Mouse (Mus musculus): ENCODE measurements around the gene Gatad2a. TPM values are rescaled to one million over a fixed set of nuclear protein-coding genes. Genes with fewer than 3 reads are reported as not detected.
"Not testable (repeated sequence)": the region's sequence is repeated elsewhere in the genome, so short reads cannot be mapped to it uniquely, and the experiment has no call there.

Gene Gatad2a
- polyA plus RNA-seq, 1 experiment from 2014 or later: 52.2 TPM

DNA sequence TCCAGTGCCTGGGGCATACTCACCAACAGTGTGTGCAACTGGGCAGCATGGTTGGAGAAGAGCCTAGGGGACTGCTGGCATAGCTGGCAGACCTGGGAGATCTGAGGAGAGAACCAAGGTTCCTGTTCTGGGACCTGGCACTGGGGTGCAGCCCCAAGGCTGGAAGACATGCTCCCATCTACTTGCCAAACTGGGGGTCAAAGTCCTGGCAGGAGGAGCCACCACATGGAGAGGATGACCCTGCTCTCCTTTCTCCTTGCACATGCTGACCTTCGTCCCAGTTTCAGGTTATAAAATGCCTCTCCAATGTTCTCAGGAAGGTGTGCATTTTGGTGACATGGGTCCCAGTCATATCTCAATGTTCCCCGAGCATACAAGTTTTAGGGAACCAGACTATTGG, 30.0 kb upstream of the Gatad2a start:
- 96% methylated on average over 2 of the region's 2 CpGs for WGBS
- no peak overlapping the region for H3K27ac ChIP-seq (replicated peaks in 1 of 2; ENCODE audit: control insufficient read depth in 1 of 2, insufficient read depth in 1 of 2, low read depth in 2 of 2, low read length in 2 of 2)
- no peak for ATAC-seq (ENCODE audit: insufficient number of reproducible peaks, insufficient read depth, low FRiP score, low read depth)

DNA sequence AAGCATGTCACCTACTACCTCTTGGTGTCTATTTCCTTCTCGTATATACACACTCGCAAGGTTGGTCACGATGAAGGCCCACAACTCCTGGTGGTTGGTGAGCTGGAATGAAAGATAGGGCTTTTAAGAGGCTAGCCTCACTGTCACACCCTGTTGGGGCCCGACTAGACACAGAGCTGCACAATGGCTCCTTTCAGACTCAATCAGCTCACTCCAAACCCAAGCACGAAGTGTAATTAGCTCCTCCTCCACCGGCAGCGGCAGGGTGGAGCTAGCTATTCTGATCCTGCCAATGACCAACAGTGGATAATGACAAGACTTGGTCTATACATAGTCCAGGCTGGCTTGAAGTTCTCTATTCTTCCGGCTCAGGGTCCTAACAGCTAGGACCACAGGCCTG, 27.4 kb upstream of the Gatad2a start:
- no peak for ATAC-seq (ENCODE audit: insufficient number of reproducible peaks, insufficient read depth, low FRiP score, low read depth)
- 79% methylated on average over 8 of the region's 8 CpGs for WGBS

More for the DNA sequence above, 30.0 kb upstream of the Gatad2a start:
- H3K9ac ChIP-seq (ENCODE audit: low read length): no peak overlapping the region
- H3K4me1 ChIP-seq (ENCODE audit: control insufficient read depth in 2 of 2, insufficient read depth in 2 of 2, low read length in 2 of 2): 0 out of 4 replicates have a peak, but pooled peaks cover 0 to 2% of the 10 kb centered on the region in 2 experiments
- H3K4me2 ChIP-seq (ENCODE audit: low read length): no peak overlapping the region
- H3K9me3 ChIP-seq (ENCODE audit: control insufficient read depth, low read length): no peaks in the 10 kb centered on the region
- no peak overlapping the region for H3K4me3 ChIP-seq (ENCODE audit: control insufficient read depth in 1 of 2, insufficient read depth in 1 of 2, low read depth in 1 of 2, low read length in 2 of 2)
- H3K27me3 ChIP-seq (ENCODE audit: control insufficient read depth, insufficient read depth, low read length): no peaks in the 10 kb centered on the region
- H3K36me3 ChIP-seq (ENCODE audit: control insufficient read depth, insufficient read depth, low read length): peaks cover 100% of the 10 kb centered on the region

DNA sequence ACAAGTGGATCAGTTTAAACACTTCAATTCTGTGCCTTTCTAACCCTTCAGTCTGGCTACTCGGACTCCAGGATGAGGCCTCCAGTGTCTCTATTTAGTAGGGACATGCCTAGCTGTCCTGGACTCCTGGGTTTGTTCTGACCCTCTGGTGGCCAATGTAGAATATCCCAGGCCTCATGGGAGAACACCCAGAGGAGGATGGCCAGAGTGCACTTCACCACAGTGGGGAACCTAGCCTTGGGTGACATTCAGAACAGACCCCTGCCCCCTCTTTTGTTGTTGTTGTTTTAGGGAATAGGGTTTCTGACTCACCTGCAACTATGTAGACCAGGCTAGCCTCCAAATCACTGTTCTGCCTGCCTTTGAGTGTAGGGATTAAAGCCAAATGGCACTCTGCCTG, 18.8 kb upstream of the Gatad2a start:
- Histone ChIP-seq H3K27me3 (ENCODE audit: control insufficient read depth, insufficient read depth, low read length) (no peaks in the 10 kb centered on the region), H3K36me3 (ENCODE audit: control insufficient read depth, insufficient read depth, low read length) (peaks cover 42% of the 10 kb centered on the region), H3K4me1 (ENCODE audit: control insufficient read depth in 2 of 2, insufficient read depth in 2 of 2, low read length in 2 of 2) (0 out of 4 replicates have a peak, but pooled peaks cover 0 to 2% of the 10 kb centered on the region in 2 experiments), H3K9ac (ENCODE audit: low read length) (no peak overlapping the region), H3K4me2 (ENCODE audit: low read length) (no peak overlapping the region), H3K27ac (replicated peaks in 1 of 2; ENCODE audit: control insufficient read depth in 1 of 2, insufficient read depth in 1 of 2, low read depth in 2 of 2, low read length in 2 of 2) (no peak overlapping the region), H3K4me3 (ENCODE audit: control insufficient read depth in 1 of 2, insufficient read depth in 1 of 2, low read depth in 1 of 2, low read length in 2 of 2) (no peak overlapping the region), H3K9me3 (ENCODE audit: control insufficient read depth, low read length) (no peaks in the 10 kb centered on the region)
- WGBS: 68% methylated on average over 1 of the region's 1 CpGs
- no peak for ATAC-seq (ENCODE audit: insufficient number of reproducible peaks, insufficient read depth, low FRiP score, low read depth)

More for the DNA sequence above, 27.4 kb upstream of the Gatad2a start:
- Histone ChIP-seq H3K4me3 (ENCODE audit: control insufficient read depth in 1 of 2, insufficient read depth in 1 of 2, low read depth in 1 of 2, low read length in 2 of 2) (no peak overlapping the region), H3K4me1 (ENCODE audit: control insufficient read depth in 2 of 2, insufficient read depth in 2 of 2, low read length in 2 of 2) (no peaks in the 10 kb centered on the region), H3K9me3 (ENCODE audit: control insufficient read depth, low read length) (no peaks in the 10 kb centered on the region), H3K36me3 (ENCODE audit: control insufficient read depth, insufficient read depth, low read length) (peaks cover 100% of the 10 kb centered on the region), H3K9ac (ENCODE audit: low read length) (no peak overlapping the region), H3K27me3 (ENCODE audit: control insufficient read depth, insufficient read depth, low read length) (no peaks in the 10 kb centered on the region), H3K4me2 (ENCODE audit: low read length) (no peak overlapping the region), H3K27ac (replicated peaks in 1 of 2; ENCODE audit: control insufficient read depth in 1 of 2, insufficient read depth in 1 of 2, low read depth in 2 of 2, low read length in 2 of 2) (no peak overlapping the region)

GRCm38 (mm10) chr8:70012763-70013162, 16.6 kb upstream of the Gatad2a start:
- WGBS: 93% methylated on average over 1 of the region's 1 CpGs
- H3K27ac ChIP-seq (replicated peaks in 1 of 2; ENCODE audit: control insufficient read depth in 1 of 2, insufficient read depth in 1 of 2, low read depth in 2 of 2, low read length in 2 of 2): no peak overlapping the region
- no peak overlapping the region for H3K9ac ChIP-seq (ENCODE audit: low read length)
- H3K4me2 ChIP-seq (ENCODE audit: low read length): no peak overlapping the region
- peaks cover 20% of the 10 kb centered on the region for H3K36me3 ChIP-seq (ENCODE audit: control insufficient read depth, insufficient read depth, low read length)
- H3K9me3 ChIP-seq (ENCODE audit: control insufficient read depth, low read length): no peaks in the 10 kb centered on the region
- H3K4me1 ChIP-seq (ENCODE audit: control insufficient read depth in 2 of 2, insufficient read depth in 2 of 2, low read length in 2 of 2): 0 out of 4 replicates have a peak, but pooled peaks cover 0 to 2% of the 10 kb centered on the region in 2 experiments
- no peak for ATAC-seq (ENCODE audit: insufficient number of reproducible peaks, insufficient read depth, low FRiP score, low read depth)
- no peaks in the 10 kb centered on the region for H3K27me3 ChIP-seq (ENCODE audit: control insufficient read depth, insufficient read depth, low read length)
- no peak overlapping the region for H3K4me3 ChIP-seq (ENCODE audit: control insufficient read depth in 1 of 2, insufficient read depth in 1 of 2, low read depth in 1 of 2, low read length in 2 of 2)

DNA sequence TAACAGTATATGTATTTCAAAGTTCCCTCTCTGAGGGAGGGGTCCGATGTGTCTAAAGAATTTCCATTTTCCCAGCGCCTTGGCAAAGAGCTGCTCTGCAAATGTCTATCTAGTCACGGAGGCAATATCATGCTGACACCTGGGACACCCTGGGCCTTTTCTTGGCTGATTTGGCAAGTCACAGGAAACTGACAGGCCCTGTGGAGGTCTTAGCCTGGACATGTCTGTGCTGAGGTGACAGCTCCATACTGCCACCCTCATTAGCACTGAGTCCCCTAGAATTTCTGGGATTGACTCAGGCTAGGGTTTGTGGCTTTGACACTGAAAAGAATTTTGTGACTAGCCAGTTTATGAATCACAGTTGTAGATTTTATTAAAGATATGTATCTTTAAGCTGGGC, 16.2 kb upstream of the Gatad2a start:
- H3K4me2 ChIP-seq (ENCODE audit: low read length): no peak overlapping the region
- 76% methylated on average over 3 of the region's 3 CpGs for WGBS
- no peak overlapping the region for H3K4me3 ChIP-seq (ENCODE audit: control insufficient read depth in 1 of 2, insufficient read depth in 1 of 2, low read depth in 1 of 2, low read length in 2 of 2)
- H3K9ac ChIP-seq (ENCODE audit: low read length): no peak overlapping the region
- ATAC-seq (ENCODE audit: insufficient number of reproducible peaks, insufficient read depth, low FRiP score, low read depth): no peak
- 0 out of 4 replicates have a peak, but pooled peaks cover 0 to 2% of the 10 kb centered on the region in 2 experiments for H3K4me1 ChIP-seq (ENCODE audit: control insufficient read depth in 2 of 2, insufficient read depth in 2 of 2, low read length in 2 of 2)
- H3K9me3 ChIP-seq (ENCODE audit: control insufficient read depth, low read length): no peaks in the 10 kb centered on the region
- H3K36me3 ChIP-seq (ENCODE audit: control insufficient read depth, insufficient read depth, low read length): peaks cover 16% of the 10 kb centered on the region
- H3K27me3 ChIP-seq (ENCODE audit: control insufficient read depth, insufficient read depth, low read length): no peaks in the 10 kb centered on the region
- H3K27ac ChIP-seq (replicated peaks in 1 of 2; ENCODE audit: control insufficient read depth in 1 of 2, insufficient read depth in 1 of 2, low read depth in 2 of 2, low read length in 2 of 2): no peak overlapping the region

GRCm38 (mm10) chr8:70010796-70011195, 14.6 kb upstream of the Gatad2a start:
- not testable (repeated sequence) for H3K36me3 ChIP-seq (ENCODE audit: control insufficient read depth, insufficient read depth, low read length); H3K4me1 ChIP-seq (ENCODE audit: control insufficient read depth in 2 of 2, insufficient read depth in 2 of 2, low read length in 2 of 2); H3K4me3 ChIP-seq (ENCODE audit: control insufficient read depth in 1 of 2, insufficient read depth in 1 of 2, low read depth in 1 of 2, low read length in 2 of 2); H3K27ac ChIP-seq (replicated peaks in 1 of 2; ENCODE audit: control insufficient read depth in 1 of 2, insufficient read depth in 1 of 2, low read depth in 2 of 2, low read length in 2 of 2); ATAC-seq (ENCODE audit: insufficient number of reproducible peaks, insufficient read depth, low FRiP score, low read depth); H3K27me3 ChIP-seq (ENCODE audit: control insufficient read depth, insufficient read depth, low read length); H3K9ac ChIP-seq (ENCODE audit: low read length); H3K4me2 ChIP-seq (ENCODE audit: low read length); H3K9me3 ChIP-seq (ENCODE audit: control insufficient read depth, low read length)
- WGBS: 88% methylated on average over 14 of the region's 14 CpGs

DNA sequence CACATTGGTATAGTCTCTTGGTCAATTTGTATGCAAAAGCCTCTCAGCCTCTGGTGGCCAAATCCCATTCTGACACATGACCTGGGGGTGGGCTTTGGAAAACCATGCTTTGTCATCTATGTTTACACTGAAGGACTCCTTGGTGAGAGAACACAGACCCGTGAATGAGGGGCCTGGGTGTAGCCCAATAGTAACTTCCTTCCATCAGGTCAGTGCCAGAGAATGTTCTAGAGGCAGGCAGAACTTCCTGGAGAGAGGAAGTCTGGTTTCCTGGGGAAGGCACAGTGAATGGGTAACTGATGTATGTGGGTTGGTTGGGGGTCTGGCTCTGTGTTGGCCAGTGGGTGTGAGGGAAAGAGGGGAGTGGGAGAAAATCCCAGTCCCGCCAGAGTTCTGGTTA, 9.0 kb upstream of the Gatad2a start:
- H3K9ac ChIP-seq (ENCODE audit: low read length): no peak overlapping the region
- H3K36me3 ChIP-seq (ENCODE audit: control insufficient read depth, insufficient read depth, low read length): no peaks in the 10 kb centered on the region
- H3K9me3 ChIP-seq (ENCODE audit: control insufficient read depth, low read length): no peaks in the 10 kb centered on the region
- H3K27ac ChIP-seq (replicated peaks in 1 of 2; ENCODE audit: control insufficient read depth in 1 of 2, insufficient read depth in 1 of 2, low read depth in 2 of 2, low read length in 2 of 2): peak overlapping the region in 1 of 2 experiments; percentile 37; a peak in 2 of 4 replicates
- WGBS: 40% methylated on average over 2 of the region's 2 CpGs
- no peaks in the 10 kb centered on the region for H3K27me3 ChIP-seq (ENCODE audit: control insufficient read depth, insufficient read depth, low read length)
- no peak overlapping the region for H3K4me2 ChIP-seq (ENCODE audit: low read length)
- no peak for ATAC-seq (ENCODE audit: insufficient number of reproducible peaks, insufficient read depth, low FRiP score, low read depth)
- H3K4me3 ChIP-seq (ENCODE audit: control insufficient read depth in 1 of 2, insufficient read depth in 1 of 2, low read depth in 1 of 2, low read length in 2 of 2): no peak overlapping the region
- H3K4me1 ChIP-seq (ENCODE audit: control insufficient read depth in 2 of 2, insufficient read depth in 2 of 2, low read length in 2 of 2): peaks cover 4 to 7% of the 10 kb centered on the region in 2 experiments; a peak in 2 of 4 replicates

GRCm38 (mm10) chr8:70004345-70004744, 8.2 kb upstream of the Gatad2a start:
- H3K4me3 ChIP-seq (ENCODE audit: control insufficient read depth in 1 of 2, insufficient read depth in 1 of 2, low read depth in 1 of 2, low read length in 2 of 2): no peak overlapping the region
- peaks cover 4 to 7% of the 10 kb centered on the region in 2 experiments; a peak in 2 of 4 replicates for H3K4me1 ChIP-seq (ENCODE audit: control insufficient read depth in 2 of 2, insufficient read depth in 2 of 2, low read length in 2 of 2)
- no peak overlapping the region for H3K27ac ChIP-seq (replicated peaks in 1 of 2; ENCODE audit: control insufficient read depth in 1 of 2, insufficient read depth in 1 of 2, low read depth in 2 of 2, low read length in 2 of 2)
- no peak for ATAC-seq (ENCODE audit: insufficient number of reproducible peaks, insufficient read depth, low FRiP score, low read depth)
- no peak overlapping the region for H3K9ac ChIP-seq (ENCODE audit: low read length)
- H3K9me3 ChIP-seq (ENCODE audit: control insufficient read depth, low read length): no peaks in the 10 kb centered on the region
- H3K27me3 ChIP-seq (ENCODE audit: control insufficient read depth, insufficient read depth, low read length): no peaks in the 10 kb centered on the region
- no peaks in the 10 kb centered on the region for H3K36me3 ChIP-seq (ENCODE audit: control insufficient read depth, insufficient read depth, low read length)
- H3K4me2 ChIP-seq (ENCODE audit: low read length): no peak overlapping the region
